Mouse (Mus musculus) forebrain, embryonic 11.5 days (tissue): ENCODE results near the gene Uqcrq. TPM values are rescaled to one million over a fixed set of nuclear protein-coding genes. Genes with fewer than 3 reads are reported as not detected.

ENCODE experiments used
- ATAC-seq: fragments of 200-750 bp; cut with Nextera tagmentation; replicated peaks from 2 replicates; pipeline ENCODE4 v1.8.0; 2017; ENCODE audit warnings: moderate TSS enrichment; ENCODE audit not compliant: low FRiP score
- DNase-seq: peaks from one replicate; pipeline ENCODE4 v3.0.0-alpha.2; 2017; ENCODE audit warnings: low spot score
- H3K27ac ChIP-seq: fragments of 300-500 bp; sonication (generic); 2 replicates; pipeline ENCODE4 v1.5.1; 2014; ENCODE audit warnings: low read depth, low read length
- H3K27me3 ChIP-seq: fragments of 300-500 bp; sonication (generic); 2 replicates; pipeline ENCODE4 v1.6.1; 2014; ENCODE audit warnings: mild to moderate bottlenecking, low read length, mixed read lengths; ENCODE audit not compliant: control insufficient read depth, insufficient read depth
- H3K36me3 ChIP-seq: fragments of 300-500 bp; sonication (generic); 2 replicates; pipeline ENCODE4 v1.6.1; 2014; ENCODE audit warnings: mild to moderate bottlenecking, low read length, moderate library complexity, mixed read lengths; ENCODE audit not compliant: control insufficient read depth, insufficient read depth
- H3K4me1 ChIP-seq: fragments of 300-500 bp; sonication (generic); replicated peaks from 2 replicates; pipeline ENCODE4 v1.6.1; 2014; ENCODE audit warnings: low read length, mixed read lengths; ENCODE audit not compliant: control insufficient read depth, insufficient read depth
- H3K4me2 ChIP-seq: fragments of 300-500 bp; sonication (generic); 2 replicates; pipeline ENCODE4 v1.6.1; 2014; ENCODE audit warnings: low read depth, mild to moderate bottlenecking, low read length, moderate library complexity, mixed read lengths; ENCODE audit not compliant: severe bottlenecking
- H3K4me3 ChIP-seq: fragments of 300-500 bp; sonication (generic); 2 replicates; pipeline ENCODE4 v1.5.1; 2014; ENCODE audit warnings: low read depth, low read length
- H3K9ac ChIP-seq: fragments of 300-500 bp; sonication (generic); 2 replicates; pipeline ENCODE4 v1.6.1; 2014; ENCODE audit warnings: low read length
- H3K9me3 ChIP-seq: fragments of 300-500 bp; sonication (generic); 2 replicates; pipeline ENCODE4 v1.6.1; 2016; ENCODE audit warnings: low read length, mixed read lengths; ENCODE audit not compliant: control insufficient read depth
- WGBS: fragments of 180-500 bp; shearing (Covaris S2); extraction: QIAGEN DNeasy Blood & Tissue Kit; methylation state at CpG from one replicate; pipeline ENCODE4 v1.1.7; 2014; 5-methylcytosine and 5-hydroxymethylcytosine counted together
- polyA plus RNA-seq: library from polyadenylated mRNA; unstranded; fragments of >200 nt; fragmentation: Nextera tagmentation; extraction: Ambion mirVana; gene quantifications from 2 replicates; pipeline ENCODE4 v1.2.1, GENCODE M21; 2014

The Uqcrq gene
- polyA plus RNA-seq, 1 experiment from 2014 or later, result 564 TPM

GRCm38 (mm10) chr11:53469968-53470695 lies 39.5 kb upstream of the Uqcrq start, which contains the start of gene Gm9837:
Gm9837 (minus strand) TSS chr11:53470479.
- ATAC-seq (peak; percentile 80), DNase-seq (peak; percentile 95)
- H3K4me2 ChIP-seq, result peak within 1 kb of the TSS; percentile 50
- 3% methylated on average over 29 of the region's 29 CpGs for WGBS
- no peaks in the 10 kb centered on the region for H3K9me3 ChIP-seq
- H3K9ac ChIP-seq, result peak within 1 kb of the TSS; percentile 4; the same call in 1 of the 2 replicates
- no peak within 1 kb of the TSS for H3K27ac ChIP-seq
- peak within 1 kb of the TSS; percentile 20; the same call in 1 of the 2 replicates for H3K4me3 ChIP-seq
- H3K4me1 ChIP-seq, result peaks cover 6% of the 10 kb centered on the region
- no peaks in the 10 kb centered on the region for H3K36me3 ChIP-seq
- H3K27me3 ChIP-seq, result peaks cover 16% of the 10 kb centered on the region

GRCm38 (mm10) chr11:53469294-53469967 lies 38.8 kb upstream of the Uqcrq start:
- H3K27ac ChIP-seq, result no peak overlapping the region
- H3K27me3 ChIP-seq, result peaks cover 23% of the 10 kb centered on the region
- WGBS, result 32% methylated on average over 16 of the region's 16 CpGs
- H3K9ac ChIP-seq, result no peak overlapping the region
- H3K9me3 ChIP-seq, result peaks cover 3% of the 10 kb centered on the region; the same call in 1 of the 2 replicates
- H3K4me1 ChIP-seq, result peaks cover 6% of the 10 kb centered on the region
- ATAC-seq (no peak), DNase-seq (no peak)
- peak overlapping the region; percentile 50; the same call in 1 of the 2 replicates for H3K4me2 ChIP-seq
- H3K36me3 ChIP-seq, result no peaks in the 10 kb centered on the region
- H3K4me3 ChIP-seq, result no peak overlapping the region

- DNase-seq (peak; percentile 92), ATAC-seq (peak; percentile 47)
- Histone ChIP-seq H3K4me2 (peak overlapping the region; percentile 55), H3K9me3 (peaks cover 5% of the 10 kb centered on the region; the same call in 1 of the 2 replicates), H3K4me1 (peaks cover 16% of the 10 kb centered on the region), H3K4me3 (peak overlapping the region; percentile 21), H3K27ac (no peak overlapping the region), H3K9ac (peak overlapping the region; percentile 52), H3K27me3 (peaks cover 50% of the 10 kb centered on the region), H3K36me3 (no peaks in the 10 kb centered on the region)
- 4% methylated on average over 40 of the region's 40 CpGs for WGBS
Measured at GRCm38 (mm10) chr11:53466231-53466971, 35.8 kb upstream of the Uqcrq start.

- DNase-seq, result peak; percentile 73
- Histone ChIP-seq H3K4me2 (peak overlapping the region; percentile 85), H3K4me1 (peaks cover 12% of the 10 kb centered on the region; the same call in 1 of the 2 replicates), H3K4me3 (peak overlapping the region; percentile 38), H3K27ac (no peak overlapping the region), H3K9ac (peak overlapping the region; percentile 37; the same call in 1 of the 2 replicates), H3K9me3 (peaks cover 5% of the 10 kb centered on the region; the same call in 1 of the 2 replicates), H3K27me3 (peaks cover 50% of the 10 kb centered on the region), H3K36me3 (no peaks in the 10 kb centered on the region)
- ATAC-seq, result no peak
- WGBS, result 5% methylated on average over 55 of the region's 55 CpGs
Measured at GRCm38 (mm10) chr11:53463551-53464424, 33.2 kb upstream of the Uqcrq start.

- H3K36me3 ChIP-seq, result no peaks in the 10 kb centered on the region
- no peak overlapping the region for H3K4me3 ChIP-seq
- ATAC-seq (no peak), DNase-seq (no peak)
- no peak overlapping the region for H3K4me2 ChIP-seq
- H3K9ac ChIP-seq, result no peak overlapping the region
- peaks cover 64% of the 10 kb centered on the region for H3K27me3 ChIP-seq
- H3K9me3 ChIP-seq, result peaks cover 5% of the 10 kb centered on the region; the same call in 1 of the 2 replicates
- H3K27ac ChIP-seq, result no peak overlapping the region
- 14% methylated on average over 5 of the region's 5 CpGs for whole genome bisulfite sequencing
- H3K4me1 ChIP-seq, result peaks cover 14% of the 10 kb centered on the region; the same call in 1 of the 2 replicates
Measured at GRCm38 (mm10) chr11:53461727-53462126, 31.1 kb upstream of the Uqcrq start.

GRCm38 (mm10) chr11:53460192-53460591 lies 29.6 kb upstream of the Uqcrq start:
- Histone ChIP-seq H3K27me3 (peaks cover 55% of the 10 kb centered on the region), H3K27ac (no peak overlapping the region), H3K9ac (no peak overlapping the region), H3K4me2 (no peak overlapping the region), H3K4me3 (no peak overlapping the region), H3K36me3 (no peaks in the 10 kb centered on the region), H3K4me1 (peaks cover 12% of the 10 kb centered on the region; the same call in 1 of the 2 replicates), H3K9me3 (peaks cover 5% of the 10 kb centered on the region; the same call in 1 of the 2 replicates)
- 77% methylated on average over 3 of the region's 3 CpGs for WGBS
- no peak for ATAC-seq
- no peak for DNase-seq

DNA sequence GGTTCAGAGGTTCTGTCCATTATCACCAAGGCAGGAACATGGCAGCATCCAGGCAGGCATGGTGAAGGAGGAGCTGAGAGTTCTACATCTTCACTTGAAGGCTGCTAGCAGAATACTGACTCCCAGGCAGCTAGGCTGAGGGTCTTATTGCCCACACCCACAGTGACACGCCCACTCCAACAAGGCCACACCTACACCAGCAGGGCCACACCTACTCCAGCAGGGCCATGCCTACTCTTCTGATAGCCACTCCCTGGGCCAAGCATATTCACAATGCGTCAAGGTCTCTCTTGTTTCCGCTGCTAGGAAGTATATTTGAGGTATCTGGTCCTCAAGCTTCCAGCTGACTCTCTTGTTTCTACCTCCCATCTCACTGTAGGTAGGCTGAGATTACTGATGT lies 28.4 kb upstream of the Uqcrq start:
- 56% methylated on average over 3 of the region's 3 CpGs for WGBS

More for the DNA sequence above, 28.4 kb upstream of the Uqcrq start:
- Histone ChIP-seq H3K4me1 (peaks cover 12% of the 10 kb centered on the region; the same call in 1 of the 2 replicates), H3K4me3 (no peak overlapping the region), H3K27ac (no peak overlapping the region), H3K9ac (no peak overlapping the region), H3K4me2 (no peak overlapping the region), H3K36me3 (no peaks in the 10 kb centered on the region), H3K27me3 (peaks cover 45% of the 10 kb centered on the region), H3K9me3 (no peaks in the 10 kb centered on the region)
- ATAC-seq (no peak), DNase-seq (no peak)
